Mouse (Mus musculus): ENCODE measurements at regions not wholly inside any gene's neighbourhood (a gene's known extent, or its start where the extent isn't known, plus 50 kb on each side); places are given as distances from the start of the nearest gene placed in this dataset.

DNA sequence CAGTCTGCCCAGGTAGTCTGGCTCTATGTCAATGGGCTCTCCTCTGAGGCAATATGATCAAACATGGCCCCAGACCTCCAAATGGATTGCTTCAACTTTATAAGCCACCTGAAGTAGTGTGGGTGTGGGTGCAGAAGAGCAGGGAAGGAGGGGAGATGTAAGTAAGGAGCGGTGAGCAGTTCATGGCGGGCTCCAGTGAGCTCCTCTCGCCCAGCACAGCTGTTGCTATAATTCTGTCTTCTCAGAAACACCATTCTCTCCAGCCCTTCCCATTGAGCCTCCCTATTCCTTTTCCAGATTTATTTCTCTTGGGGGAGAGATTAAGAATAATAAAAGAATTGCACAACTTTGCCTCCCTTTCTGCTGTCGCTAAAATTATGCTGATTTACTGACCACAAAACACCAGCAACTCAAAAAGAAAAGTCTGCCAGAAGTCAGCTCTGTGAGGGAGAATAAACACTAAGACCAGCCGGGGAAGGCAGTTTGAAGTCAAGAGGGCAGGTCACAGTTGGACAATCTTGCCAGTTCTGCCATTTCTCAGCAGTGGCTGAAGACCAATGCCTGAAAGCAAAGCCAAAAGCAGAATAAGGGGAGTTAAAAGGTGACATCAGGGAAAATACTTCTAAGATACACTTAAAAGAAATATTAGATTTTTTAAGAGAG lies 71.3 kb upstream of the Stard3nl start:
- TF ChIP-seq CTCF (IDR thresholded peaks at IDR 0.05; ENCODE audit: low read depth): no peak
- TF ChIP-seq EP300 (IDR thresholded peaks at IDR 0.05; ENCODE audit: low read depth): no peak

Data from liver, embryonic 14.5 days (tissue).